Mouse (Mus musculus) B cell, adult 62 days (primary cell): ENCODE measurements around the gene Atp13a2. TPM values are rescaled to one million over a fixed set of nuclear protein-coding genes. Genes with fewer than 3 reads are reported as not detected.

Source experiments
- total RNA-seq: library from RNA; stranded (reverse); gene quantifications from 4 replicates; pipeline ENCODE4 v1.2.4, GENCODE M21; 2023

Atp13a2 gene
- total RNA-seq: 83.0 to 109 TPM (median 90.1 TPM) in 4 replicates

GRCm38 (mm10) chr4:140986711-140987395, at the start of gene Atp13a2:
Gene Atp13a2 (plus strand): TSS chr4:140986873.

DNA sequence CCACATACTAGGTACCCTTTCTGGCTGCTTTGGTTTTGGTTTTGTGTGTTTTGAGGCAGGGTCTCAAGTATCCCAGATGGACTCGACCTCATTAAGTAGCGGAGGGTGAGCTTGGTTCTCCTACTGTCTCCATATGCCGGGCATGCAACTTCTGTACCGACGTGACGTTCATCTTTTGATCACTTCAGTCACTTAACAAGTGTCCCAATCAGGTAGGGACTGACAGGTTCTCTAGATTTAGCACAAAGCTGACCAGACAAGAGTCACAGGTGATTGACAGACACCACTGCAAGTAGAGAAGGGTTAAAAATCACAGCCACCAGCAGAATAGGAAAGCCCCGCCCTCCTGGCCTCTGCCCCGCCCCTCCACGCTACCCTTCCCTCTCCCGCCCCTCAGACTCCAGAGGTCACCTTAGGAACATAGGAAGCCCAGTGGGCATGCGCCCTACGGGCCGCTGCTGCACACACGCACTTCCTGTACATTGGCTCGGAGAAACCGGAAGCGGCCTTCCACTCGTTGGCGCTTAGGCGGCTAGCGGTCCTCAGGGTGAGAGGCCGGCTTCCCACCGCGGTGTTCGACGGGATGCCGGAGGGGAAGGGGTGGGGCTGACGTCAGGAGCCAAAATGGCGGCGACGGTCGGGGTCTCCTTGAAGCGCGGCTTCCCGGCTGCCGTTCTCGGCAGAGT, 25.7 kb upstream of the Atp13a2 start, which contains the start of gene Sdhb:
Sdhb (plus strand) TSS at position 423 of the 686 bp plus-strand sequence.

DNA sequence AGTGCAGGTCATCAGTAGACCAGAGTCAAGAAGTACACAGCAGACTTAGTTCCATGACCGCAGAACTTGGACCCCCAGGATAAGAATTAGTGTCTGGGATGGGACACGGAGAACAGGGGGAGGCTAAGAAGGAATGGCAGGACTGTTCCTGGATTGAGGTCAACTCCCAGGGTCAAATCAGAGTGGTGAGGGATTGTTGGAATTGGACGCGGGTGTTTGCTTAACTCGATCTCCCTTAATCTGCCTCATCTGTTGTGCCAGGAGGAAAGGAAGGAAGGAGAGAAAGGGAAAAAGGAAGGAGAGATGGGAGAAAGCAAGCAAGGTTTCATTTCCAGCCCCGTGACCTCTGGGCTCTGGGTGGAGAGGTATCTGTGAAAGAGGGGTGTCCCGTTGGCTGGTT, 23.4 kb downstream of the Atp13a2 start, which contains the start of gene Mfap2:
Mfap2 (plus strand) TSS at position 301 of the 400 bp plus-strand sequence.

Other genes starting within 250 kb of the Atp13a2 start
- gene Padi6, start 244.2 kb upstream of the Atp13a2 start, total RNA-seq: 0.24 TPM in 1 of 4 replicates, not detected in the others
- gene Padi4, start 212.6 kb upstream of the Atp13a2 start, total RNA-seq: 0.38 to 0.66 TPM (median 0.50 TPM) in 4 replicates
- 0.19 TPM in 1 of 4 replicates, not detected in the others for gene Padi3, start 176.2 kb upstream of the Atp13a2 start, total RNA-seq
- gene Padi1, start 141.1 kb upstream of the Atp13a2 start, total RNA-seq: 0.49 TPM in 1 of 4 replicates, not detected in the others
- 11.0 to 13.6 TPM (median 12.8 TPM) in 4 replicates for gene Padi2, start 80.5 kb upstream of the Atp13a2 start, total RNA-seq
- gene Sdhb, start 25.7 kb upstream of the Atp13a2 start, total RNA-seq: 67.8 to 81.4 TPM (median 75.4 TPM) in 4 replicates
- not detected in 4 replicates for gene Mfap2, start 23.5 kb downstream of the Atp13a2 start, total RNA-seq
- 15.3 to 20.1 TPM (median 17.6 TPM) in 4 replicates for gene Crocc, start 73.7 kb downstream of the Atp13a2 start, total RNA-seq
- 81.7 to 93.6 TPM (median 85.9 TPM) in 4 replicates for gene Necap2, start 91.5 kb downstream of the Atp13a2 start, total RNA-seq
- gene Spata21, start 101.5 kb downstream of the Atp13a2 start, total RNA-seq: not detected in 4 replicates
- gene Szrd1, start 152.9 kb downstream of the Atp13a2 start, total RNA-seq: 120 to 160 TPM (median 140 TPM) in 4 replicates
- gene Fbxo42, start 161.0 kb downstream of the Atp13a2 start, total RNA-seq: 18.1 to 25.2 TPM (median 20.6 TPM) in 4 replicates
- 1.2 to 2.9 TPM (median 1.7 TPM) in 4 replicates for gene Rsg1, start 227.1 kb downstream of the Atp13a2 start, total RNA-seq